Mouse (Mus musculus): Measurements from ENCODE around the gene Peg3. TPM values are rescaled to one million over a fixed set of nuclear protein-coding genes. Genes with fewer than 3 reads are reported as not detected.

Gene Peg3
- total and polyA plus RNA-seq, 3 experiments: not detected

DNA sequence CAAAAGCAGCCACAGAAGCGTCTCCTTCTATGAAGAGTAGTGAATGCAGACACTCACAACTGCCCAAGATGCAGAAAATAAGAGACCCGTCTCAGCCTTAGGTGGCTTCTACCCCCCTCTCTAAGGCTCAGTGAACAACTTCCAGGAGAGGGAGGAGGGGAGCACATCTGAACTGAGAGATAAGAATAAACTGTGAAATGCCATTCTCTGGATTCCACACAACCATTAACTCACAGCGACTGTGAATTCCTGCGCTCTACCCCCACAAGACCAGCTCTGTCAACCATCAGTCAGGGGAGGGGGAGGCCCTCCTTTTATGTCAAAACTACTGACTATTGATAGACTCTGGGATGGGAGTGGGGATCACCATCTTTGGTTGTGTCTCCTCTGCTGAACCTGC is 47.5 kb upstream of the Peg3 start:
- TF ChIP-seq HCFC1 (IDR thresholded peaks at IDR 0.05; ENCODE audit: low read depth, low read length): no peak
- no peak for TF ChIP-seq RAD21 (IDR thresholded peaks at IDR 0.05; ENCODE audit: low read depth, low read length)
- TF ChIP-seq EP300 (IDR thresholded peaks at IDR 0.05; ENCODE audit: low read depth in 1 of 2, low read length in 2 of 2): no peak
- no peak for TF ChIP-seq BHLHE40 (IDR thresholded peaks at IDR 0.05; ENCODE audit: borderline replicate concordance, low read depth, low read length)
- H3K4me1 ChIP-seq (ENCODE audit: control insufficient read depth in 1 of 2, insufficient read depth in 2 of 2, low read length in 2 of 2): no peaks in the 10 kb centered on the region
- no peaks in the 10 kb centered on the region for H3K36me3 ChIP-seq (ENCODE audit: control insufficient read depth in 1 of 2, insufficient read depth in 2 of 2, low read length in 2 of 2)
- no peaks in the 10 kb centered on the region for H3K9me3 ChIP-seq (replicated peaks; ENCODE audit: insufficient read depth, low read length)
- no peak overlapping the region for H3K4me3 ChIP-seq (ENCODE audit: control insufficient read depth in 1 of 2, insufficient read depth in 1 of 2, low read depth in 2 of 2, low read length in 2 of 2)
- no peak overlapping the region for H3K27ac ChIP-seq (ENCODE audit: control insufficient read depth, low read depth, low read length)
- H3K79me2 ChIP-seq (ENCODE audit: control insufficient read depth, insufficient read depth, low read length, poor library complexity): no peaks in the 10 kb centered on the region
- DNase-seq (ENCODE audit: low read depth, low spot score): no peak
- H3K27me3 ChIP-seq (ENCODE audit: control insufficient read depth in 1 of 2, insufficient read depth in 2 of 2, low read length in 2 of 2): no peaks in the 10 kb centered on the region
- H3K9ac ChIP-seq (ENCODE audit: control insufficient read depth, low read depth, low read length, poor library complexity, severe bottlenecking): no peak overlapping the region

DNA sequence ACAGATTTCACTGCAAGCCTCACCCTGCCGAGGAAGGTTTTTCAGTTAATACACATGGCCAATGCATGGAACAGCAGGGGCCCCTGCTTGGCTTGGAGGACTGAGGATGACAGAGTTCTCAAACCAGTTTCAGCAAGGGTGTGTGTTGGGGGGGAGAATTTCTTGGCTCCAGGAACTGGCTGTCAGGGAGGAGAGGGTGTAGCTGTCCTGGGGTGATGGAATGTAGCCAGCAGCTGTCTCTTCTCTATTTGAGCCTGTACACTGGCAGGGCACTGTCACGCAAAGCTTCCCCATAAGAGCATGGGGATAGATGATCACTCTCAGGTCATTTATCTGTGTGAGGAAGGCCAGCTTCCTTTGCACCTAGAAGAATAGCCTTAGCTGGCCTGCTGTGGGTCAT is 46.9 kb upstream of the Peg3 start:
- Histone ChIP-seq H3K27ac (ENCODE audit: control insufficient read depth, low read depth, low read length) (no peak overlapping the region), H3K36me3 (ENCODE audit: control insufficient read depth in 1 of 2, insufficient read depth in 2 of 2, low read length in 2 of 2) (no peaks in the 10 kb centered on the region), H3K79me2 (ENCODE audit: control insufficient read depth, insufficient read depth, low read length, poor library complexity) (no peaks in the 10 kb centered on the region), H3K9me3 (replicated peaks; ENCODE audit: insufficient read depth, low read length) (no peaks in the 10 kb centered on the region), H3K27me3 (ENCODE audit: control insufficient read depth in 1 of 2, insufficient read depth in 2 of 2, low read length in 2 of 2) (no peaks in the 10 kb centered on the region), H3K4me1 (ENCODE audit: control insufficient read depth in 1 of 2, insufficient read depth in 2 of 2, low read length in 2 of 2) (no peaks in the 10 kb centered on the region), H3K4me3 (ENCODE audit: control insufficient read depth in 1 of 2, insufficient read depth in 1 of 2, low read depth in 2 of 2, low read length in 2 of 2) (no peak overlapping the region), H3K9ac (ENCODE audit: control insufficient read depth, low read depth, low read length, poor library complexity, severe bottlenecking) (no peak overlapping the region)
- TF ChIP-seq MYB (IDR thresholded peaks at IDR 0.05; ENCODE audit: low read depth, low read length): no peak
- no peak for TF ChIP-seq ZC3H11A (IDR thresholded peaks at IDR 0.05; ENCODE audit: low read depth, low read length)
- no peak for TF ChIP-seq BHLHE40 (IDR thresholded peaks at IDR 0.05; ENCODE audit: borderline replicate concordance, low read depth, low read length)
- no peak for TF ChIP-seq HCFC1 (IDR thresholded peaks at IDR 0.05; ENCODE audit: low read depth, low read length)
- TF ChIP-seq GABPA (IDR thresholded peaks at IDR 0.05; ENCODE audit: low read depth, low read length): no peak
- TF ChIP-seq MXI1 (IDR thresholded peaks at IDR 0.05; ENCODE audit: low read depth, low read length): no peak
- TF ChIP-seq TAL1 (IDR thresholded peaks at IDR 0.05; ENCODE audit: low read length): no peak
- no peak for TF ChIP-seq ZNF384 (IDR thresholded peaks at IDR 0.05; ENCODE audit: low read depth, low read length)
- TF ChIP-seq SIN3A (IDR thresholded peaks at IDR 0.05; ENCODE audit: low read length): no peak
- TF ChIP-seq MYC (IDR thresholded peaks at IDR 0.05; ENCODE audit: low read depth, low read length): no peak
- TF ChIP-seq POLR2A (IDR thresholded peaks at IDR 0.05; ENCODE audit: control insufficient read depth in 1 of 2, insufficient read depth in 1 of 2, low read depth in 1 of 2, low read length in 2 of 2, poor library complexity in 1 of 2): no peak
- no peak for TF ChIP-seq TCF12 (IDR thresholded peaks at IDR 0.05; ENCODE audit: low read depth, low read length)
- no peak for TF ChIP-seq KAT2A (conservative IDR thresholded peaks at IDR 0.05; ENCODE audit: low read depth, low read length)
- TF ChIP-seq MAX (IDR thresholded peaks at IDR 0.05; ENCODE audit: low read length): no peak
- TF ChIP-seq ZKSCAN1 (IDR thresholded peaks at IDR 0.05; ENCODE audit: low read depth, low read length): no peak
- no peak for TF ChIP-seq CTCF (IDR thresholded peaks at IDR 0.05 in 2 of 3, conservative IDR thresholded peaks at IDR 0.05 in 1 of 3; ENCODE audit: control insufficient read depth in 1 of 3, insufficient read depth in 1 of 3, low read depth in 2 of 3, low read length in 3 of 3, poor library complexity in 1 of 3, severe bottlenecking in 1 of 3)
- no peak for TF ChIP-seq RAD21 (IDR thresholded peaks at IDR 0.05; ENCODE audit: low read depth, low read length)
- TF ChIP-seq GATA1 (IDR thresholded peaks at IDR 0.05; ENCODE audit: low read depth, low read length): no peak
- TF ChIP-seq POLR2AphosphoS2 (IDR thresholded peaks at IDR 0.05; ENCODE audit: low read length): no peak
- TF ChIP-seq SMC3 (IDR thresholded peaks at IDR 0.05; ENCODE audit: low read depth, low read length): no peak
- DNase-seq (ENCODE audit: low read depth, low spot score): no peak

Measured in MEL (cell line).